Mouse (Mus musculus): ENCODE results near the gene Styxl1. TPM values are rescaled to one million over a fixed set of nuclear protein-coding genes. Genes with fewer than 3 reads are reported as not detected.

The Styxl1 gene
- total and polyA plus RNA-seq, 3 experiments: 0.17 TPM; not detected in 2

GRCm38 (mm10) chr5:135803135-135803534 lies 24.9 kb upstream of the Styxl1 start:
- Histone ChIP-seq H3K36me3 (ENCODE audit: control insufficient read depth in 1 of 2, insufficient read depth in 2 of 2, low read length in 2 of 2) (no peaks in the 10 kb centered on the region), H3K27me3 (ENCODE audit: control insufficient read depth in 1 of 2, insufficient read depth in 2 of 2, low read length in 2 of 2) (peaks cover 0 to 8% of the 10 kb centered on the region in 2 experiments; a peak in 2 of 4 replicates), H3K9ac (ENCODE audit: control insufficient read depth, low read depth, low read length, poor library complexity, severe bottlenecking) (no peak overlapping the region), H3K9me3 (replicated peaks; ENCODE audit: insufficient read depth, low read length) (no peaks in the 10 kb centered on the region), H3K27ac (ENCODE audit: control insufficient read depth, low read depth, low read length) (no peak overlapping the region), H3K4me3 (ENCODE audit: control insufficient read depth in 1 of 2, insufficient read depth in 1 of 2, low read depth in 2 of 2, low read length in 2 of 2) (no peak overlapping the region), H3K79me2 (ENCODE audit: control insufficient read depth, insufficient read depth, low read length, poor library complexity) (no peaks in the 10 kb centered on the region), H3K4me1 (ENCODE audit: control insufficient read depth in 1 of 2, insufficient read depth in 2 of 2, low read length in 2 of 2) (no peaks in the 10 kb centered on the region)
- peak; percentile 53 for DNase-seq (ENCODE audit: low read depth, low spot score)
- TF ChIP-seq HCFC1 (IDR thresholded peaks at IDR 0.05; ENCODE audit: low read depth, low read length) (no peak), TCF12 (IDR thresholded peaks at IDR 0.05; ENCODE audit: low read depth, low read length) (no peak), MAX (IDR thresholded peaks at IDR 0.05; ENCODE audit: low read length) (no peak), MYC (IDR thresholded peaks at IDR 0.05; ENCODE audit: low read depth, low read length) (no peak), GATA1 (IDR thresholded peaks at IDR 0.05; ENCODE audit: low read depth, low read length) (no peak), SMC3 (IDR thresholded peaks at IDR 0.05; ENCODE audit: low read depth, low read length) (peak; percentile 33), BHLHE40 (IDR thresholded peaks at IDR 0.05; ENCODE audit: borderline replicate concordance, low read depth, low read length) (no peak), TAL1 (IDR thresholded peaks at IDR 0.05; ENCODE audit: low read length) (no peak), ZMIZ1 (IDR thresholded peaks at IDR 0.05; ENCODE audit: low read depth, low read length) (no peak), USF2 (IDR thresholded peaks at IDR 0.05; ENCODE audit: borderline replicate concordance in 1 of 2, insufficient read depth in 1 of 2, low read depth in 1 of 2, low read length in 2 of 2) (no peak), GABPA (IDR thresholded peaks at IDR 0.05; ENCODE audit: low read depth, low read length) (no peak), MEF2A (IDR thresholded peaks at IDR 0.05; ENCODE audit: extremely low read depth, insufficient replicate concordance, low read depth, low read length, poor library complexity, severe bottlenecking) (no peak), MYB (IDR thresholded peaks at IDR 0.05; ENCODE audit: low read depth, low read length) (no peak), CHD2 (IDR thresholded peaks at IDR 0.05; ENCODE audit: low read length) (no peak), POLR2A (IDR thresholded peaks at IDR 0.05; ENCODE audit: control insufficient read depth in 1 of 2, insufficient read depth in 1 of 2, low read depth in 1 of 2, low read length in 2 of 2, poor library complexity in 1 of 2) (no peak), ELF1 (IDR thresholded peaks at IDR 0.05; ENCODE audit: low read depth, low read length) (no peak), CTCF (IDR thresholded peaks at IDR 0.05 in 2 of 3, conservative IDR thresholded peaks at IDR 0.05 in 1 of 3; ENCODE audit: control insufficient read depth in 1 of 3, insufficient read depth in 1 of 3, low read depth in 2 of 3, low read length in 3 of 3, poor library complexity in 1 of 3, severe bottlenecking in 1 of 3) (peak; percentile 44 to 49 (median 49)), RAD21 (IDR thresholded peaks at IDR 0.05; ENCODE audit: low read depth, low read length) (peak; percentile 5)

- Histone ChIP-seq H3K27me3 (ENCODE audit: control insufficient read depth in 1 of 2, insufficient read depth in 2 of 2, low read length in 2 of 2) (peaks cover 0 to 4% of the 10 kb centered on the region in 2 experiments; a peak in 2 of 4 replicates), H3K36me3 (ENCODE audit: control insufficient read depth in 1 of 2, insufficient read depth in 2 of 2, low read length in 2 of 2) (no peaks in the 10 kb centered on the region), H3K4me3 (ENCODE audit: control insufficient read depth in 1 of 2, insufficient read depth in 1 of 2, low read depth in 2 of 2, low read length in 2 of 2) (no peak overlapping the region), H3K79me2 (ENCODE audit: control insufficient read depth, insufficient read depth, low read length, poor library complexity) (no peaks in the 10 kb centered on the region), H3K9ac (ENCODE audit: control insufficient read depth, low read depth, low read length, poor library complexity, severe bottlenecking) (no peak overlapping the region), H3K4me1 (ENCODE audit: control insufficient read depth in 1 of 2, insufficient read depth in 2 of 2, low read length in 2 of 2) (no peaks in the 10 kb centered on the region), H3K27ac (ENCODE audit: control insufficient read depth, low read depth, low read length) (no peak overlapping the region), H3K9me3 (replicated peaks; ENCODE audit: insufficient read depth, low read length) (no peaks in the 10 kb centered on the region)
- no peak for TF ChIP-seq MAX (IDR thresholded peaks at IDR 0.05; ENCODE audit: low read length)
- TF ChIP-seq CHD2 (IDR thresholded peaks at IDR 0.05; ENCODE audit: low read length): no peak
- no peak for TF ChIP-seq SMC3 (IDR thresholded peaks at IDR 0.05; ENCODE audit: low read depth, low read length)
- no peak for TF ChIP-seq HCFC1 (IDR thresholded peaks at IDR 0.05; ENCODE audit: low read depth, low read length)
- no peak for TF ChIP-seq ELF1 (IDR thresholded peaks at IDR 0.05; ENCODE audit: low read depth, low read length)
- no peak for TF ChIP-seq NRF1 (IDR thresholded peaks at IDR 0.05; ENCODE audit: insufficient read depth, low read depth, low read length, poor library complexity, severe bottlenecking)
- TF ChIP-seq USF2 (IDR thresholded peaks at IDR 0.05; ENCODE audit: borderline replicate concordance in 1 of 2, insufficient read depth in 1 of 2, low read depth in 1 of 2, low read length in 2 of 2): no peak
- TF ChIP-seq POLR2A (IDR thresholded peaks at IDR 0.05; ENCODE audit: control insufficient read depth in 1 of 2, insufficient read depth in 1 of 2, low read depth in 1 of 2, low read length in 2 of 2, poor library complexity in 1 of 2): no peak
- no peak for TF ChIP-seq SIN3A (IDR thresholded peaks at IDR 0.05; ENCODE audit: low read length)
- no peak for DNase-seq (ENCODE audit: low read depth, low spot score)
Measured at GRCm38 (mm10) chr5:135802641-135803040, 24.5 kb upstream of the Styxl1 start.

Measured in MEL (cell line).